Mouse (Mus musculus): ENCODE measurements around the gene Foxi2.

- TF ChIP-seq MAFK (IDR thresholded peaks at IDR 0.05; ENCODE audit: insufficient read depth, low read depth, low read length) = no peak
- no peak for TF ChIP-seq ZNF384 (IDR thresholded peaks at IDR 0.05; ENCODE audit: low read depth, low read length)
- no peak for TF ChIP-seq CHD2 (IDR thresholded peaks at IDR 0.05; ENCODE audit: low read depth, low read length)
- TF ChIP-seq ZC3H11A (IDR thresholded peaks at IDR 0.05; ENCODE audit: borderline replicate concordance, low read depth, low read length) = no peak
- TF ChIP-seq HCFC1 (IDR thresholded peaks at IDR 0.05; ENCODE audit: borderline replicate concordance, insufficient read depth, low read length) = no peak
Measured at GRCm38 (mm10) chr7:135397096-135397495, 13.0 kb upstream of the Foxi2 start.
